Mouse (Mus musculus) embryo, embryonic 11.5 days (tissue): ENCODE results near the gene Ebf1.

Experiments used
- DNase-seq: peaks from one replicate; pipeline ENCODE4 v3.0.0-alpha.2; 2012; ENCODE audit warnings: low read depth, low spot score

Gene Ebf1

GRCm38 (mm10) chr11:44738046-44738445, 120.9 kb downstream of the Ebf1 start:
- DNase-seq = no peak

DNA sequence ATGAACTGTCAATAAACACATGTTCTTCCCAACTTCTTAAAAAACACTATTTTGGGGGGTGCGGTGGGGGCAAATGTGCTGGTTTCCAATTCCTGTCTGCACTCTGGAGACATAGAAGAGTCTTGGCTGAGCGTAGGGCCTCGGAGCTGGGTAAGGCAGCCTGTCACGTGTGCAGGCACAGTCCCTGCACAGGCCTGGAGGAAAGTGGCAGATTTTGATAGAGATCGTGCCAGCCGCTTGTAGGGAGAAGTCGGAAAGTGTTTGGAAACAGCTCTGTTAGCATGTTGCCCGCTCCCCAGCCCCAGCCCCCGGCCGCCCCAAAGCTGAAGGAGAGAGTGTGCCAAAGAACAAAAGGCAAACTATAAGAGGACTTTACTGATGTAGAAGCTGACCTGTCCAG, 121.7 kb downstream of the Ebf1 start:
- DNase-seq = no peak

DNA sequence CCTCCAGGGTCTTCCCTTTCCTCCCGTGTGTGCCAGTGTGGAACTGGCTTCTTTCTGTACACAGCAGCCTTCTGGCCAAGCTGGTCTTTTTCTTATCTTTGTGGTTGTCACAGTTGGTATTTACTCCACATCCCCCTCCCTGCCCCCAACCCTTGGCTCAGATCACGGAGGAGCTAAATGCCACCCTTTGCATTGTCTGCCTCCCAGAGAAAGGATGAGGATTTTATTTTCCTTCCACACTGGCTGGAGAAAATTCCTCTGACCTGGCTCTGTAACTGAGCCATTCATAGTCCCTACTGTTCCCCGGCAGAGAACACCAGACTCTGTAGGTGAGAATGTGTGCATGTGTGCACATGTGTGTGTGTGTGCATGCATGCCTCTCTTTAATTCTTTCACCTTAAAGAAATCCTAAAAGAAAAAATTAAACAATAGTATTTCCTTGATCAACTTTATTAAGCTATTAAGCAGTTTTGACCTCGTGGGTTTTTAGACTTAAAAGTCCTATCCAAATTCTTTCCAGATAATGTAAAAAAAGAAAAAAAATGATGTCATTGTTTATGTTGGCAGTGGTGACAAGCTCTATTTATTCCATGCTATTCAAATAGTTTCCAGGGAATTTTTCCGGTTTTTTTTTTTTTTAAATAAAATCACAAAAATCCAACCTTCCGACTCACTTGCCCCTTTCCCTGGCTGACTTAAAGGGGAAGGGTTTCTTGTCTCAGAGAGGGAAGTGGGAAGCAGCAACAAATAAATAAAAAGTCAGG, 123.3 kb downstream of the Ebf1 start:
- DNase-seq = no peak

GRCm38 (mm10) chr11:44741042-44741491, 124.0 kb downstream of the Ebf1 start:
- DNase-seq = no peak

- DNase-seq = no peak
Measured at GRCm38 (mm10) chr11:44744446-44744845, 127.3 kb downstream of the Ebf1 start.

GRCm38 (mm10) chr11:44745946-44746345, 128.8 kb downstream of the Ebf1 start:
- no peak for DNase-seq

DNA sequence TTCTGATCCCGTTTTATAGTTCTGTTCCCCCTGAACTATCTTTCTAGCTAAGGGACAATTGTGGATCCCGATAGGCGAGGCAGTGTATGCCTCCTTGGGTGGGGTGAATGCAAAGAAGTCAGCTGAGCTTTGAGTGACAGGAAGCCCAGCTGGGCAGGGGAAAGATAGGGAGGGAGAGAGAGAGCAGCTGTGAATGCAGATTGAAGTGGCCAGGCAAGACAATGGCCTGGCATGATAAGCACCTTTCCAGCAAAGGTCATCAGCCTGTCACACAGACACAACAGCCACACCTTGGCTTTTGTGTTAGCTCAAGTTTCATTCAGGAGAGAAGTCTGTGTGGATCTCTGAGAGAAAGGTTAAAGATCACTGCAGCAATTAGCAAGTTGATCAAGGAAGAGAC, 129.6 kb downstream of the Ebf1 start:
- DNase-seq = no peak

GRCm38 (mm10) chr11:44749309-44749708, 132.2 kb downstream of the Ebf1 start:
- DNase-seq = no peak

DNA sequence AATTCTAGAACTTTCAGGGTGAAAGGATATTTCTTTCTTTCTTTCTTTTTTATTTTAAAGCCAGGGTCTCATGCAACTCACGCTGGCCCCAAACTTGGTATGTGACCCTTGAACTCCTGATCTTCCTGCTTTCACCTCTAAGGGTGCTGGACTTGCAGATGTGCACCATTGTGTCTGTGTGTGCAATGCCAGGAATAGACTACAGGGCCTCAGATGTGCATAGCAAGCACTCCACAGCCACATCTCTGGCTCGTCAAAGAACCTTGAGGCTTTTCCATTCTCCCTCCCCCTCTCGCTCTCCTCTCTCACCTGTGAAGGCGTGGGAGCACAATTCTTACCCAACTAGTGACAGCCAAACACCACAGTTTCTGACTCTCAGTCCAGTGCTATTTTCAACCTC, 137.2 kb downstream of the Ebf1 start:
- DNase-seq = no peak

DNA sequence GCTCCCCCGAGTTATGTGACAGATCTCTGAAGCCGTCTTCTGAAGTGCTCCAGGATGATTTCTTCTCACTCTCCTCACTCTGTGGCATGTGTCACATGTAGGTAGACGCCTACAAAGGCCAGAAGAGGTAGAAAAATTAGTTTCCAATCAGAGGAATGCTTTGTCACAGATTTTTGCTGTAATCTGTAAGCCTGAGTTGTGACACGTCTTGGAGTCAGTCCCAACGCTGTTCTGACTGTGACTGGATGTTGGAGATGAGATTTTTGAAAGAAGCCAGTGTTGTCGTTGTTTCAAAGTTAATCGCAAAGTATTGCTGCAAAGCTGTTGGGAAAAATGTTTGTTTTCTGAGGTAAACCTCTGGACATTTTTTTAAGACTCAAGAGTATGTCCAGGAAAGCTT, 139.2 kb downstream of the Ebf1 start:
- no peak for DNase-seq

DNA sequence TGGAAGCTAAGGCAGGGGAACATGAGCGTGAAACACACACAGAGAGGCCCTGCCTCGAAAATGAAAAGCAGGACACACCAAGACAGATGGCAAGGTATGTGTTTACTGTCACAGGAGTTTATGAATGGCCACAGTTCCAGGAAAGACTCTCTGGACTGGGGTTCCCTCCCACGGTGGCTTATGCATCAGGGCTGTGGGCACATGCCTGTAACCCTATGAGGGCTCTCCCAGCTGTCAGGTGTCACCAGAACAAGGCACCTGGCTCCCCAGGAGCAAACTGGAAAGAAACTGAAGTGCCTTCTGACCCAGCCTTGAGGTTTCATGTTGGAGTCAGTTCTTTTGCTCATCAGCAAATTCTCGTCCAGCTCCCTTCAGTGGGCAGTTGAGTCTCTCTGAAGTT, 141.7 kb downstream of the Ebf1 start:
- no peak for DNase-seq

GRCm38 (mm10) chr11:44761128-44761996, 144.2 kb downstream of the Ebf1 start:
- no peak for DNase-seq

DNA sequence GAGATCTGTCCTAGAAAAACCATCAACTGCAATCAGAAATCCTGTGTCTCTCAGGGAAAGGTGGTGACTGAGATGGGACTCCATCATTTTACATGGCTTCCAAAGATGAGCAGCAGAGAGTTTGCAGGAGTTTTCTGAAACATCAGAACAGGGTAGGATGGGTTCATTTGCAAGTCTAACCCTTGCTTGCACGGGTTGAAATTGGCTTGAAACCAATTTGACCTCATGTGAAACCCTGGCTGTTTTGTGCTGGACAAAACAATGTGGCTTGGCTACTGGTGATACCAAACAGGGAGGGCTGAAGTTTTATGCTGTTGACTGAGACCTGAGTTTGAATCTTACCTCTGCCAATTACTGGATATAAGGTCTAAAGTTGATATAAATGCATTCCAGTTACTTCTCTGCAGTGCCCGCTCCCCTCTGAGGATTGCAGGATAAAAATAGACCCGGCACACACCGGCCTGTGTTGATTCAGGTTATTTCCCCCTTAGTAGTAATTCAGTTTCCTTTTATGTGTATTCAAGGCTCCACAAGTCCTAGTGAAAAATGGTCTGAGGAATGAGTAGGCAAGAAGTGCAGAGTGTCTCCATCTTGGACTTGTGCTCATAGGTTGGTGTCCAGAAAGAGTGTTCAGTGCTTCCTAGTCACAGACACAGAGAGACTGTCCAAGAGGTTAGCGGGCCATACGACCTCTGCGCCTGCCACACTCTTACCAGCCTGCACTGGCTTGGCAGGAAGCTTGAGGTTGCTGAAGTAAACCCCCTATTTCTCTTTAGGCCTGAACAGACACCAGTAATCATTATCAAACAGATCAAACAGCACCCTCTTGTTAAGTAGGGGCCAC, 147.1 kb downstream of the Ebf1 start:
- DNase-seq = no peak

DNA sequence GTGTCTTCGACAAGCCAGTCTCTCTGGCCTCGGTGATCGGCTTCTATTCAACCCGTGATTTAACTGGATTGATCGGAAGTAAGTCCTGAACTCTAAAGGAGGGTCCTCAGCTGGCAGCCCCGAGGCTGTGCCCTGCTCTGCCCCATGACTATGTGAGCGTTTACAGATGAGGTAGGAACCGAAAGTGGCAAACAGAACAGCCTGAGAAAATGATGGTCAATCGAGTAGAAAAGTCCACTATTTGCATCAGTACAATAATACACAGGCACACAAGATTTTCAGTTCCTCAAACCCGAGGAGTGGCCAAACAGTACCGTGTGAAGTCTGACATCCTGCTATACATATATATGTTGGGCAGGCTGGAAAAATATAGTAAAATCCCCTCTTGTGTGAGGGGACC, 147.9 kb downstream of the Ebf1 start:
- no peak for DNase-seq

DNA sequence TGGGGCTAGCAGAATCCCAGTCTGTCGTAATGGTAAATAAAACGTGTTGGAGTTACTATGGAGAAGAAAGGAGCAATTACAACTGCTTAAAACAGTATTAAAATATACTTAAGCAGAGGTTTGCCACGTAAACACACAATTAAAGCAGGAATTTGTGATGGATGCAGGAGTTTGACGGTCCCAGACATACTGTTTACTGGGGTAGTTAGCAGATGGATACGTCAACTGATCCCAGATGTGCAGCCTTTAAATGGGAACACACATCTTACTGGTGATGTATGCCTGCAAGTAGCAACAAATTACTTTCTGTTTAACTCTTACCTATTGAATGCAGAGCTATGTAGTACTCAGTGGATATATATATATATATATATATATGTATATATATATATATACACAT, 149.1 kb downstream of the Ebf1 start:
- DNase-seq = no peak

DNA sequence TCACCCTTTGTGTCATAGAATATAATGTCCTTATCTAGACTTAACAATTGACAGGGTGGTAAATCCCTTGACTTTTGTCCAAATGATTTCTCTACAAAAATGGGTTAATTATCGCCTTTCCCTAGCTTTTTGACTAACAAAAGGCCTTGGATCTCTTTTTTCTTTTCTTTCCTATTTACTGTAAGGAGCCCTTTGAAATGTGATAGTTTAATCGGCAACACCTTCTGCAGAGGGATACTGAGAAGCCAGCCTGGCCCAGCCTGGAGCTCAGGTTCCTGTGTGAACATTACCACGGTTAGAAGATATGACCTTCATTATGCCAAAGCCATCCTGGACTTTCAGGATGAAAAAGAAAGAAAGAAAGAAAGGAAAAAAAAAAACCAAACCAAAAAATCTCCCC, 150.2 kb downstream of the Ebf1 start:
- no peak for DNase-seq

GRCm38 (mm10) chr11:44768346-44768745, 151.2 kb downstream of the Ebf1 start:
- no peak for DNase-seq

DNA sequence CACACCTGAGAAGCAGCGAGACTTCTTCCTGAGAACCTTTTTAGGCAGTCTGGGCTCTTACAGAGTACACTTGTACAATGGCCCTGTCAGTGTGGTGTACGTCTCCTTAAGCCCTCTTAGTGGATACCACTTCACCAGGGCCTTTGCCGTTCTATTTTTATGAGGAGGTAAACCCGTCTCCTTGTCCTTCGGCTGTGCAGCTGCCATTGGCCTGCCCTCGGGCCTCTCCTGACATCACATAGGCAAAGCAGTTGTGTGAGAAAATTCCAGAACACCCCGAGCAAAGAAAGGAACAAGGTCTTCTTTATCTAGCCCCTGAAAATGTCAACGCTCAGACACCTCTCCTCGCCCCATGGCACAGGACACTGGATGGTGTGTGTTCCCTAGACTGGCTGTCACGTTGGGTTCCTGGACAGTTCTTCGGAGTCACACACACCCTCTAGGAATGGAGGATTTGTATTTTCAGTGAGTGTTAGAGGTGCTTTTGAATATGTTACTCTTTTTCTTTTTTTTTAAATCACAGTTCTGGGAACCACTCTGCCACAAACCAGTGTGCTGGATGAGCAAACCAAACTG, 154.0 kb downstream of the Ebf1 start:
- DNase-seq = no peak

- no peak for DNase-seq
Measured at GRCm38 (mm10) chr11:44774411-44774810, 157.3 kb downstream of the Ebf1 start.

DNA sequence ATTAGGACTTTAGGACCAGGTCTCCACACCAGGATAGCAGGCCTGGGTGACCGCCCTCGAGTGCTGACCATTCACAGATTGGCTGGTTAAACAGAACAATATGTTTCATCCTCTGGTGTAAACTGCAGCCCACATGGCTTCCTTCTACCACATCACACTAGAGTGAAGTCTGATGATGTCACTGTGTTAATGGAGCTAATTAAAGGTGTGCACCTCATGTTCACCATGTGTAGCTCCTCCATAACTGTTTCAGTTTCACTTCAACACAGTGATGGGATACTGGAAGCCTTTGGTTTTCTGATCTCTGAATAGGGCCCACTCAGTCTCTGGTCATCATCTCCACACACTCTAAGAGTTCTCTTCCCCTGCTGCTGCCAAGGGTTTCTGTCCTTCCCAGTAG, 158.4 kb downstream of the Ebf1 start:
- no peak for DNase-seq

DNA sequence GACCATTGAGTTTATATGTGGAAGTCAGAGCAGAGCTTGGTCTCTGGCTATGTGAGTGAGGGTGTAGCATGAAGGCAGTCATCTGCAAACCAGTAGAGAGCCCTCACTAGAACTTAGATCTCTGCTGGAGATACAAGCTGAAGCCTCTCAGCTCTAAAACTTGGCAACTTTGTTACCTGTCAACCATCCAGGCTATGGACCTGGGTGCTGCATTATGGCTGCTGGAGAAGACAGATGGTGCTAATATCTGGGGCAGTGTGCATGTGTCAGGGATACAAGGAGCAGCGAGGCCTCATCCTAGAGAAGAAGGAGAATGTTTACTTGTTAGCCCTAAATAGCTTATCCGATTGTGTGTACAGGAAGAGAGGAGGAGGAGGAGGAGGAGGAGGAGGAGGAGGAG, 159.4 kb downstream of the Ebf1 start:
- DNase-seq = no peak
